Mouse (Mus musculus) limb, embryonic 13.5 days (tissue): Measurements from ENCODE around the gene Ccnj. TPM values are rescaled to one million over a fixed set of nuclear protein-coding genes. Genes with fewer than 3 reads are reported as not detected.

ENCODE experiments used
- ATAC-seq: fragments of 200-750 bp; cut with Nextera tagmentation; 2 replicates; pipeline ENCODE4 v1.8.0; 2017; ENCODE audit warnings: low read depth, moderate number of reproducible peaks, moderate TSS enrichment; ENCODE audit not compliant: low FRiP score
- H3K27ac ChIP-seq: fragments of 300-500 bp; sonication (generic); 2 replicates; pipeline ENCODE4 v1.5.1; 2015; ENCODE audit warnings: inconsistent platforms, mild to moderate bottlenecking, moderate library complexity
- H3K27me3 ChIP-seq: fragments of 300-500 bp; sonication (generic); 2 replicates; pipeline ENCODE4 v1.6.1; 2015; ENCODE audit warnings: mild to moderate bottlenecking, inconsistent platforms
- H3K36me3 ChIP-seq: fragments of 300-500 bp; sonication (generic); 2 replicates; pipeline ENCODE4 v1.6.1; 2015; ENCODE audit warnings: inconsistent platforms, mild to moderate bottlenecking, moderate library complexity
- H3K4me1 ChIP-seq: fragments of 300-500 bp; sonication (generic); 2 replicates; pipeline ENCODE4 v1.6.1; 2015; ENCODE audit warnings: inconsistent platforms
- H3K4me2 ChIP-seq: fragments of 300-500 bp; sonication (generic); replicated peaks from 2 replicates; pipeline ENCODE4 v1.6.1; 2015; ENCODE audit warnings: inconsistent platforms, mild to moderate bottlenecking, moderate library complexity
- H3K4me3 ChIP-seq: fragments of 300-500 bp; sonication (generic); 2 replicates; pipeline ENCODE4 v1.5.1; 2015; ENCODE audit warnings: moderate library complexity, mild to moderate bottlenecking, inconsistent platforms
- H3K9ac ChIP-seq: fragments of 300-500 bp; sonication (generic); 2 replicates; pipeline ENCODE4 v1.6.1; 2015; ENCODE audit warnings: mild to moderate bottlenecking, inconsistent platforms
- H3K9me3 ChIP-seq: fragments of 300-500 bp; sonication (generic); 2 replicates; pipeline ENCODE4 v1.6.1; 2016; ENCODE audit warnings: inconsistent platforms
- WGBS: fragments of 180-500 bp; shearing (Covaris S2); methylation state at CpG from one replicate; pipeline ENCODE4 v1.1.7; 2015; 5-methylcytosine and 5-hydroxymethylcytosine counted together
- polyA plus RNA-seq: library from polyadenylated mRNA; unstranded; fragments of >200 nt; fragmentation: Nextera tagmentation; extraction: Ambion mirVana; gene quantifications from 2 replicates; pipeline ENCODE4 v1.2.1, GENCODE M21; 2015

The Ccnj gene
- polyA plus RNA-seq, 1 experiment from 2014 or later, result 17.7 TPM

- Histone ChIP-seq H3K36me3 (peaks cover 58% of the 10 kb centered on the region), H3K9ac (no peak overlapping the region), H3K27ac (0 out of 2 replicates have a peak overlapping the region, but pooled peaks have one; percentile 15), H3K4me3 (no peak overlapping the region), H3K4me1 (no peaks in the 10 kb centered on the region), H3K9me3 (no peaks in the 10 kb centered on the region), H3K4me2 (no peak overlapping the region), H3K27me3 (no peaks in the 10 kb centered on the region)
- ATAC-seq, result no peak; the same call in 1 of the 2 replicates
- WGBS, result 89% methylated on average over 12 of the region's 12 CpGs
These were observed 18.3 kb downstream of the Ccnj start for GRCm38 (mm10) chr19:40849391-40849790.

GRCm38 (mm10) chr19:40859555-40859954 lies 28.5 kb downstream of the Ccnj start:
- no peak for ATAC-seq
- 72% methylated on average over 4 of the region's 4 CpGs for WGBS
- Histone ChIP-seq H3K4me2 (no peak overlapping the region), H3K27ac (no peak overlapping the region), H3K9ac (no peak overlapping the region), H3K4me1 (no peaks in the 10 kb centered on the region), H3K36me3 (no peaks in the 10 kb centered on the region), H3K9me3 (no peaks in the 10 kb centered on the region), H3K4me3 (no peak overlapping the region), H3K27me3 (peaks cover 8% of the 10 kb centered on the region; the same call in 1 of the 2 replicates)

GRCm38 (mm10) chr19:40868284-40868683 lies 37.2 kb downstream of the Ccnj start:
- H3K36me3 ChIP-seq, result no peaks in the 10 kb centered on the region
- no peak for ATAC-seq
- no peaks in the 10 kb centered on the region for H3K9me3 ChIP-seq
- H3K4me2 ChIP-seq, result no peak overlapping the region
- 33% methylated on average over 5 of the region's 5 CpGs for WGBS
- no peak overlapping the region for H3K4me3 ChIP-seq
- peaks cover 27% of the 10 kb centered on the region for H3K27me3 ChIP-seq
- no peak overlapping the region for H3K27ac ChIP-seq
- H3K4me1 ChIP-seq, result no peaks in the 10 kb centered on the region
- H3K9ac ChIP-seq, result no peak overlapping the region

GRCm38 (mm10) chr19:40869425-40870105 lies 38.5 kb downstream of the Ccnj start:
- Histone ChIP-seq H3K27ac (no peak overlapping the region), H3K4me2 (no peak overlapping the region), H3K9me3 (no peaks in the 10 kb centered on the region), H3K4me3 (no peak overlapping the region), H3K4me1 (no peaks in the 10 kb centered on the region), H3K36me3 (no peaks in the 10 kb centered on the region), H3K9ac (no peak overlapping the region), H3K27me3 (peaks cover 25% of the 10 kb centered on the region)
- ATAC-seq, result no peak
- 88% methylated on average over 3 of the region's 3 CpGs for WGBS

GRCm38 (mm10) chr19:40872955-40873665 lies 42.0 kb downstream of the Ccnj start:
- Histone ChIP-seq H3K27ac (peak overlapping the region; percentile 23; the same call in 1 of the 2 replicates), H3K4me2 (peak overlapping the region; percentile 65)
- peak; percentile 95 for ATAC-seq

GRCm38 (mm10) chr19:40881700-40882099 lies 50.6 kb downstream of the Ccnj start:
- no peaks in the 10 kb centered on the region for H3K4me1 ChIP-seq
- H3K4me2 ChIP-seq, result no peak overlapping the region
- no peak overlapping the region for H3K27ac ChIP-seq
- H3K9ac ChIP-seq, result no peak overlapping the region
- H3K36me3 ChIP-seq, result no peaks in the 10 kb centered on the region
- ATAC-seq, result no peak
- 84% methylated on average over 4 of the region's 4 CpGs for WGBS
- H3K4me3 ChIP-seq, result no peak overlapping the region
- peaks cover 74% of the 10 kb centered on the region for H3K27me3 ChIP-seq
- no peaks in the 10 kb centered on the region for H3K9me3 ChIP-seq

More at GRCm38 (mm10) chr19:40872955-40873665, 42.0 kb downstream of the Ccnj start:
- H3K4me1 ChIP-seq, result no peaks in the 10 kb centered on the region
- H3K9ac ChIP-seq, result peak overlapping the region; percentile 53
- peaks cover 44% of the 10 kb centered on the region for H3K27me3 ChIP-seq
- H3K36me3 ChIP-seq, result no peaks in the 10 kb centered on the region
- H3K9me3 ChIP-seq, result no peaks in the 10 kb centered on the region
- 2% methylated on average over 51 of the region's 51 CpGs for WGBS
- peak overlapping the region; percentile 51 for H3K4me3 ChIP-seq

- Histone ChIP-seq H3K4me3 (no peak overlapping the region), H3K4me1 (no peaks in the 10 kb centered on the region), H3K9ac (no peak overlapping the region), H3K27ac (no peak overlapping the region), H3K36me3 (no peaks in the 10 kb centered on the region), H3K27me3 (peaks cover 55% of the 10 kb centered on the region), H3K9me3 (0 out of 2 replicates have a peak, but pooled peaks cover 3% of the 10 kb centered on the region), H3K4me2 (no peak overlapping the region)
- 93% methylated on average over 1 of the region's 1 CpGs for WGBS
- ATAC-seq, result no peak
These were observed 57.8 kb downstream of the Ccnj start for GRCm38 (mm10) chr19:40888887-40889286.

GRCm38 (mm10) chr19:40894071-40894506 lies 63.0 kb downstream of the Ccnj start:
- peak overlapping the region; percentile 72 for H3K4me3 ChIP-seq
- 54% methylated on average over 21 of the region's 21 CpGs for WGBS
- peak; percentile 38; the same call in 1 of the 2 replicates for ATAC-seq

GRCm38 (mm10) chr19:40894519-40895392 lies 63.7 kb downstream of the Ccnj start, which contains the start of gene Zfp518a:
TSS of gene Zfp518a (plus strand) at chr19:40894705.
- Histone ChIP-seq H3K4me2 (peak within 1 kb of the TSS; percentile 67), H3K27ac (peak within 1 kb of the TSS; percentile 96), H3K9me3 (0 out of 2 replicates have a peak, but pooled peaks cover 6% of the 10 kb centered on the region), H3K36me3 (no peaks in the 10 kb centered on the region; the same call in 1 of the 2 replicates), H3K9ac (peak within 1 kb of the TSS; percentile 77), H3K4me3 (peak within 1 kb of the TSS; percentile 72), H3K4me1 (no peaks in the 10 kb centered on the region), H3K27me3 (peaks cover 26% of the 10 kb centered on the region)
- under 1% methylated on average over 86 of the region's 89 CpGs for WGBS
- ATAC-seq, result peak; percentile 90

More at GRCm38 (mm10) chr19:40894071-40894506, 63.0 kb downstream of the Ccnj start:
- H3K36me3 ChIP-seq, result no peaks in the 10 kb centered on the region; the same call in 1 of the 2 replicates
- peaks cover 30% of the 10 kb centered on the region for H3K27me3 ChIP-seq
- peak overlapping the region; percentile 77 for H3K9ac ChIP-seq
- H3K27ac ChIP-seq, result peak overlapping the region; percentile 96
- peak overlapping the region; percentile 67 for H3K4me2 ChIP-seq
- 0 out of 2 replicates have a peak, but pooled peaks cover 6% of the 10 kb centered on the region for H3K9me3 ChIP-seq
- no peaks in the 10 kb centered on the region for H3K4me1 ChIP-seq

GRCm38 (mm10) chr19:40895393-40895703 lies 64.3 kb downstream of the Ccnj start:
- ATAC-seq, result no peak; the same call in 1 of the 2 replicates
- Histone ChIP-seq H3K4me2 (peak overlapping the region; percentile 67), H3K27me3 (peaks cover 22% of the 10 kb centered on the region), H3K4me1 (no peaks in the 10 kb centered on the region), H3K36me3 (no peaks in the 10 kb centered on the region; the same call in 1 of the 2 replicates), H3K4me3 (peak overlapping the region; percentile 72), H3K27ac (peak overlapping the region; percentile 96), H3K9me3 (0 out of 2 replicates have a peak, but pooled peaks cover 6% of the 10 kb centered on the region), H3K9ac (peak overlapping the region; percentile 77)
- WGBS, result 0% methylated on average over 6 of the region's 6 CpGs
